Mouse (Mus musculus): Measurements from ENCODE around the gene Shisa5. TPM values are rescaled to one million over a fixed set of nuclear protein-coding genes. Genes with fewer than 3 reads are reported as not detected.

The Shisa5 gene
- polyA plus RNA-seq, 1 experiment from 2014 or later, result 87.1 TPM

DNA sequence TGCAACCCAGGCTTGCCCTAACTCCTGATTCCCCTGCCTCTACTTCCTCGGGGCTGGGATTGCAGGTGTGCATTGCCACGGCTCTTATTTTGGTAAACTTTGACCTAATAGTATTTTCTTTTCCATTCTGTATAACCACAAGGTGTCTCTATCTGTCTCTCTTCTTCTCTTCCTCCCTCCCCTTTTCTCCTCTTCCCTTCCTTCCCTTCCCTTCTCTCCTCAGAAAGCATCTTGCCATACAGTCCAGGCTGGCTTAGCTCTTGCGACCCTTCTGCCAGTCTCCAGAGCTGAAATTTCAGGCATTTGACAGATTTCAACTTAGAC is 12.3 kb downstream of the Shisa5 start:
- Histone ChIP-seq H3K4me3 (no peak overlapping the region), H3K27ac (no peak overlapping the region), H3K36me3 (peaks cover 40% of the 10 kb centered on the region), H3K4me2 (replicated peaks) (no peak overlapping the region), H3K27me3 (no peaks in the 10 kb centered on the region), H3K9ac (no peak overlapping the region), H3K4me1 (peaks cover 6% of the 10 kb centered on the region), H3K9me3 (no peaks in the 10 kb centered on the region)
- 90% methylated on average over 3 of the region's 3 CpGs for WGBS
- ATAC-seq (ENCODE audit: low FRiP score, low read depth), result no peak

DNA sequence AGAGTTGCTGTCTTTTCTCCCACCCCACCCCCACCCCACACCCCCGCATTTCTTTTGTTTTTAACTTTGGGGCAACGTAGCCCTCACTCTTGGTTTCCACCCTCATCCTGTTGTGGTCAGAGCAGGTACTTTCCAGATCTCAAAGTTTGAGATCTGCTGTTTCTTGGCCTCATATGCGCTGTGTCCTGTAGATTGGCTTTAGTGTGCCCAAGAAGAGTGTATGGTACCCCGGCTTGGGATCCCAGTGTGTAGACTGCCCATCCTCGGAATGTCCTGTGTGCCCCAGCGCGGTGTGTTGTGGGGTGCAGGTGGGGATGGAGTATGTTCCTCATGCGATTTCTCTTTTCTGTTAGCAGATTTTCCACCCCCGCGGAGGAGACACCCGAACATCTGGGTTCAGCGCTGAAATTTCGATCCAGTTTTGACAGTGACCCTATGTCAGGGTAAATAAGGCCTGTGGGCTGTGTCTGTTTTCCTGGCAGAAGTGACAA is 12.7 kb downstream of the Shisa5 start:
- 90% methylated on average over 13 of the region's 13 CpGs for WGBS
- H3K9ac ChIP-seq, result no peak overlapping the region

DNA sequence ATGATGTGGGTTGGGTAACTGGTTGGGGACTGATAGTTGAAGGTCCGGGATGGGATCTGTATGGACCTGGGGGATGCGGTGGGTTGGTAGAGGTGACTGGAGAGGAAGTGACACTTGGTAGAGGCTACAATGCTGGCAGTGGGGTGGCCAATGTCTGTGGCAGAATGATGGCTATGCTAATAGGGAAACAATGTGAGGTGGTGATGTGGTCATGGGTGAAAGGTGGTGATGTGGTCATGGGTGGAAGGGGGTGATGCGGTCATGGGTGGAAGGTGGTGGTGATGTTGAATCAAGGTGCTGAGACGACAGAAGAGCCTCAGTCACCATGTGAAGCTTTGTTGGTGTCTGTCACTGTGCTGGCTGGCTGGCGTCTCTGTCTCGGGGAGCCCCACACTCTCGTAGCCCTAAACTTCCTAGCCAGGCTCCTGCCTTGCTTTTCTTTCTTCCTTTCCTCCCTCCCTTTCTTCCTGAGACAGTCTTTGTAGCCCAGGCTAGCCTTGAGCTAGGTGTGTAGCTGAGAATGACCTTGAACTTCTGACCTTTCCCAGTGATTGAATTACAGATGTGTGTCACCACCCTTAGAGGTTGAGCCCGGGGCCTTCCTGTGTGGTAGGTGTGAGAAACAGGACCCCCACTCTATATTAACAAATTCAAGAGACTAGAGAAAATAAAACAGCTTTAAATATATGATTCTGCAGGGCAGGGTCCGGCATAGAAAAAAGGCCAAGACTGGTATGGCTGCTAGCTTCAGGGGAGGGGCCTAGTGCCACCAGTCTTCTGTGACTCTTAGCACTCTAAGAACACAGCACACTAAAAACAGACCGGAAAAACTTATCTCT is 13.5 kb downstream of the Shisa5 start:
- H3K27ac ChIP-seq, result no peak overlapping the region
- no peak for ATAC-seq (ENCODE audit: low FRiP score, low read depth)
- 87% methylated on average over 10 of the region's 10 CpGs for WGBS
- no peaks in the 10 kb centered on the region for H3K27me3 ChIP-seq
- no peak overlapping the region for H3K4me3 ChIP-seq
- H3K36me3 ChIP-seq, result peaks cover 53% of the 10 kb centered on the region
- H3K4me2 ChIP-seq (replicated peaks), result no peak overlapping the region
- H3K4me1 ChIP-seq, result peaks cover 6% of the 10 kb centered on the region
- H3K9ac ChIP-seq, result no peak overlapping the region
- no peaks in the 10 kb centered on the region for H3K9me3 ChIP-seq

More for the DNA sequence above, 12.7 kb downstream of the Shisa5 start:
- Histone ChIP-seq H3K4me1 (peaks cover 6% of the 10 kb centered on the region), H3K4me3 (no peak overlapping the region), H3K27ac (no peak overlapping the region), H3K4me2 (replicated peaks) (no peak overlapping the region), H3K27me3 (no peaks in the 10 kb centered on the region), H3K9me3 (no peaks in the 10 kb centered on the region), H3K36me3 (peaks cover 44% of the 10 kb centered on the region)
- ATAC-seq (ENCODE audit: low FRiP score, low read depth), result no peak

DNA sequence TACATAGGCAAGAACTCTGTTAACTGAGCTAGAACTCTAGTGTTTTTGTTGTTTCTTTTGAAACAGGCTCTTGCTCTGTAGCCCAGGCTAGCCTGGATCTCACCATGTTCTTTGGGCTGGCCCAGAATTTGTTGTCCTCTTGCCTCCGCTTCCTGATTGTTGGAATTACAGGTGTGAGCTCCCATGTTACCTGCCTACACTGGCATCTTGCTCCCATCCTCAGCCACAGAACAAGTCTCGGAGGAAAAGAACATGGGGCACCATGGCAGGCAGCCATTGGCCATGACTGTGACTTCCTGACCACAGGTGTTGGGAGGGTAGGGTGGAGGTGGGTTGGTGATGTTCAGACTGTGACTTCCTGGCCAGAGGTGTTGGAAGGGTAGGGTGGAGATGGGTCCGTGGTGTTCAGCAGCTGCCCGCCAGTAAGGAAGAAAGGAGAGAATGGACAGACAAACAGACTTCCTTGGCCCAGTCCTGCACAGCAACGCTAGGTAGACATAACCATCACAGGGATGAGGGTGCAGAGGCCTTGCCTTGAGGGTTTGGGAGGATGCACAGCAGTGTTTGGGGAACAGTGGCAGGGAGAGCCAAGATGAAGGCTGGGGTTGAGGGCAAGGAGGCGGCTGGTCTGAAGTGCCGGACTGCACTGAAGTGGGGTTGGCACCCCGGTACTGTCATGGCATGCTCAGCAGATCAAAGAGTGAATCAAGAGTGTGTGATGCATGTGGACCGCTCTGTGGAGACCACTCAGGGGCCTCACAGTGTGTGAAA is 14.3 kb downstream of the Shisa5 start:
- H3K27ac ChIP-seq, result no peak overlapping the region
- no peaks in the 10 kb centered on the region for H3K27me3 ChIP-seq
- H3K4me3 ChIP-seq, result no peak overlapping the region
- H3K4me1 ChIP-seq, result peaks cover 6% of the 10 kb centered on the region
- no peaks in the 10 kb centered on the region for H3K9me3 ChIP-seq
- no peak overlapping the region for H3K9ac ChIP-seq
- 89% methylated on average over 9 of the region's 9 CpGs for WGBS
- H3K4me2 ChIP-seq (replicated peaks), result no peak overlapping the region
- no peak for ATAC-seq (ENCODE audit: low FRiP score, low read depth)
- peaks cover 61% of the 10 kb centered on the region for H3K36me3 ChIP-seq

DNA sequence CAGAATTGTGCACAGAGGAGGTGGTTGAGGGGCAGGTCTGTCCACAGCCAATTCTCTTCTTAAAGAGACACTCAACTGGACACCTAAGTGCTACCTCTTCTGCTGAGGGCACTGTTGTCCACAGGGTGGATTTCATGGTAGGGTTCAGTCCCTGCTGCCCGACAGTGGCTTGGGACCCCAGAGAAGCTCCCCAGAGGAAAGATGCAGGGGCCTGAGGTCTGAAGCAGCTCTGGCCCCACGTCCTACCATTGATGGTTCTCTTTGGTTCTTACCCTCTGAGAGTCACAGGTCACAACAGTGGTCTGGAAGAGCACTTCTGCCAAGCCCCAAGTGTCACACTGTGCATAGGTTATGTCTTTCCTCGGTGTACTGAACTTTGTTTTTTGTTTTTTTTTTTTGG is 15.0 kb downstream of the Shisa5 start:
- Histone ChIP-seq H3K4me2 (replicated peaks) (no peak overlapping the region), H3K27ac (no peak overlapping the region), H3K9me3 (no peaks in the 10 kb centered on the region), H3K9ac (no peak overlapping the region), H3K4me1 (peaks cover 6% of the 10 kb centered on the region), H3K36me3 (peaks cover 63% of the 10 kb centered on the region), H3K4me3 (no peak overlapping the region), H3K27me3 (no peaks in the 10 kb centered on the region)
- 82% methylated on average over 3 of the region's 3 CpGs for WGBS
- ATAC-seq (ENCODE audit: low FRiP score, low read depth), result no peak

DNA sequence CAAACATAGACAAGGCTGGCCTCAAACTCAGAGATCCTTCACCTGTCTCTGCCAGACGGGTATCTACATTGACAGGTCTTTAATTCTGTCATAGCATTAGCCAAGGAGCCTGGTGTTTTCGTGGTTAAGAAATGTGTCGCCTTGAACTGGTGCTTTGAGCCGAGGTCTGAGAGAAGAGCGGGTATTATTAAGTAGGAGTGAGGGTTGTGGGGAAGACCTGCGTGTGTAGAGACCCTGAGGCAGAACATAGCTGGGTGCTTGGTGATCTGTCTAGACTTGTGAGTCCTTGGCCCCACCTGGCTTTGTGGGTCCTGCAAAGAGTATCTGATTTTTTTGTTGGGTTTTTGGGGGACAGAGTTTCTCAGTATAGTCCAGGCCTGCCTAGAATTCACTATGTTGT is 15.5 kb downstream of the Shisa5 start:
- H3K9ac ChIP-seq, result no peak overlapping the region
- 70% methylated on average over 6 of the region's 6 CpGs for WGBS
- H3K27ac ChIP-seq, result no peak overlapping the region
- no peak overlapping the region for H3K4me2 ChIP-seq (replicated peaks)
- H3K27me3 ChIP-seq, result no peaks in the 10 kb centered on the region
- no peak for ATAC-seq (ENCODE audit: low FRiP score, low read depth)
- peaks cover 10% of the 10 kb centered on the region for H3K4me1 ChIP-seq
- no peak overlapping the region for H3K4me3 ChIP-seq
- H3K9me3 ChIP-seq, result no peaks in the 10 kb centered on the region
- H3K36me3 ChIP-seq, result peaks cover 61% of the 10 kb centered on the region

DNA sequence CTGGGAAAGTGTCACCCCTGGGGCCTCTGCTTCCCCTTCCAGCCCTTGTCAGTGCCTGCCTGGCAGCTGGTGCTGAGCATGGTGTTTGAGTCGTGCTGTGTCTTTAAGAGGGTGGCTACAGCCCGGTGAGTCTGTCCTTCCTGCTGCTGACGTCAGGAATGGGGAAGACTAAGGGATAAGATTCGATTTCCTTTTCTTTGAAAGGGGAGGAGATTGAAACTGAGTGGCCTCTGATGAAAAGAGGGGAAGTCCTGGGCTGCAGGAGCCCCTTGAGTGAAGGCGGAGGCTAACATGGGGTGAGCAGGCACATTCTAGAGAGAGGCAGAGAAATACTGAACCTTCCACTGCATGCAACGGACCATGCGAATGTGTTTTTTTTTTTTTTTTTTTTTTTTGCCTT is 16.3 kb downstream of the Shisa5 start:
- Histone ChIP-seq H3K27ac (no peak overlapping the region), H3K9ac (peak overlapping the region; percentile 40), H3K36me3 (peaks cover 56% of the 10 kb centered on the region), H3K4me1 (peaks cover 18% of the 10 kb centered on the region), H3K9me3 (no peaks in the 10 kb centered on the region), H3K4me2 (replicated peaks) (peak overlapping the region; percentile 46), H3K4me3 (peak overlapping the region; percentile 27), H3K27me3 (no peaks in the 10 kb centered on the region)
- WGBS, result 5% methylated on average over 7 of the region's 7 CpGs
- peak; percentile 26; the same call in 1 of the 2 replicates for ATAC-seq (ENCODE audit: low FRiP score, low read depth)

DNA sequence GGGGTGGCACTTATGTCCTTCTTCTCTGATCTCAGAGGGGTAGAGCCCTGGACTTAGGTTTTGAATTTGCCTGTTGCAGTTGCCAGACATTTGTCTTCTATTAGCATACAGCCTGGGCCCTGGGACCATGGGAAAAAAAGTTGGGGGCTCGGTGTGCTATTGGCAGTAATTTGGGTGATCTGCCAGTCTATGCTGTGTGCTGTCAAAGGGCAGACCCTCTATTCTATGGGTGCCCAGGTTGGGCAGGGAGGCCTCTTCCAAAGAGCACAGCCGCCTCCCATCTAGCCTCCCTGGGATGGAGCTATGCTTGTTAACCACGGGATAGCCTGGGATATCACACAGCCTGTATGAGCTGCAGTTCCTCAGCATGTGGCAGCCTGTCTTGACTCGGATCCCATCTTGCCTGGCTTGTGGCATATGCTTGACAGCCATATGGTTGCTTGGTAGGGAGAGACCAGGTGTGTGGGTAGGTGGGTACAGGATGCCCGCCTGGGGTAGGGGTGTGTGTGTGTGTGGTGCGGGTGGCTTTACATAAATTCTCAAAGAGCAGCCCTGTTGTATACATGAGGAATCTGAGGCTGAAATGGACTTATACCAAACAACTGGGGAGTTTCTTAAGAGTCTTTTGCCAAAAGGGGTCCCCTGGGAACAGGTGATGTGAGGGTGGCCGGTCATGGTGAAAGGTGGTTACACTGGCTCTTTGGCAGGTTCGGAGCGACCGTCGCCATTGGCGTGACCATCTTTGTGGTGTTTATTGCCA is 17.1 kb downstream of the Shisa5 start:
- Histone ChIP-seq H3K9me3 (no peaks in the 10 kb centered on the region), H3K36me3 (peaks cover 57% of the 10 kb centered on the region), H3K27me3 (no peaks in the 10 kb centered on the region), H3K4me3 (no peak overlapping the region), H3K27ac (no peak overlapping the region), H3K4me1 (peaks cover 20% of the 10 kb centered on the region), H3K9ac (peak overlapping the region; percentile 53; the same call in 1 of the 2 replicates), H3K4me2 (replicated peaks) (peak overlapping the region; percentile 46)
- ATAC-seq (ENCODE audit: low FRiP score, low read depth), result no peak
- WGBS, result 87% methylated on average over 12 of the region's 12 CpGs

DNA sequence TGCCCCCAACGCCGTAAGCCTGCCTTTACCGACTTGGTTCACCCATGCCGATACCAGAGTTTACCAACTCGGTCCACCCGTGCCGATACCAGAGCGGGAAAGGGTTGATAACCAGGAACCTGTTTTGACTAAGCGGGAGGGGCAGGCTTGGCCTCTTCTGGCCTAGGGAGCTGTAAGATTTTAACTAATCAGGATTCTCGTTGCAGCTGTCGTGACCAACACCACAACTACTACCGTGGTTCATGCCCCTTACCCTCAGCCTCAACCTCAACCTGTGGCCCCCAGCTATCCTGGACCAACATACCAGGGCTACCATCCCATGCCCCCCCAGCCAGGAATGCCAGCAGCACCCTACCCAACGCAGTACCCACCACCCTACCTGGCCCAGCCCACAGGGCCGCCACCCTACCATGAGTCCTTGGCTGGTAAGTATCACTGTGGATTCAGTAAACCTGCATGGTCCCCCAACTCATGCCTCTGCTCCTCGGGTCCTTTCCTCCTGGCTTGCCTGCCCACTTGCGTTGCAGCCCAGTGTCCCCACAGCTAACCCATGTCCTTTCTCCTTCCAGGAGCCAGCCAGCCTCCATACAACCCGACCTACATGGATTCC is 17.8 kb downstream of the Shisa5 start:
- Histone ChIP-seq H3K4me2 (replicated peaks) (no peak overlapping the region), H3K27me3 (no peaks in the 10 kb centered on the region), H3K36me3 (peaks cover 61% of the 10 kb centered on the region), H3K27ac (no peak overlapping the region), H3K4me1 (peaks cover 20% of the 10 kb centered on the region), H3K4me3 (no peak overlapping the region), H3K9me3 (no peaks in the 10 kb centered on the region), H3K9ac (no peak overlapping the region)
- WGBS, result 90% methylated on average over 17 of the region's 17 CpGs
- no peak for ATAC-seq (ENCODE audit: low FRiP score, low read depth)

DNA sequence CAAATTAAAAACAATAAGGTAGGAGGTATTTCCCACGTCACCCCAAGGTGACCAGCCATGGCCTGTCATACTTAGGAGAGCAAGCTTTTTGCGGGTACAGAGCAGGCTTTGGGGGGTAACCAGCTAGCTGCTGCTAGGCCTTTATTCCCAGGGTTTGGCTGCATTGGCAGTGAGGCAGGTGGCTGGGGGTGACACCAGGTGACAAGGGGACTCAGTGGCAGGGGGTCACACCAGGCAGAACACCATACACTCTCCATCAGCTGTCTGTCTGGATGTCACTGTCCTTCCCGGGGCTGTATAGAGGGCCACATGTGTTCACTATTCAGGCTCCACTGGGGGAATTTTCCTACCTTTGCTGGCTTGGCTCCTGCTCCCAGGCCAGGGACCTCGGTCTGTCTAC is 18.6 kb downstream of the Shisa5 start:
- Histone ChIP-seq H3K9ac (no peak overlapping the region), H3K27me3 (no peaks in the 10 kb centered on the region), H3K27ac (no peak overlapping the region), H3K4me3 (no peak overlapping the region), H3K4me1 (peaks cover 20% of the 10 kb centered on the region), H3K36me3 (peaks cover 57% of the 10 kb centered on the region), H3K4me2 (replicated peaks) (no peak overlapping the region), H3K9me3 (no peaks in the 10 kb centered on the region)
- WGBS, result 84% methylated on average over 4 of the region's 4 CpGs
- ATAC-seq (ENCODE audit: low FRiP score, low read depth), result no peak

DNA sequence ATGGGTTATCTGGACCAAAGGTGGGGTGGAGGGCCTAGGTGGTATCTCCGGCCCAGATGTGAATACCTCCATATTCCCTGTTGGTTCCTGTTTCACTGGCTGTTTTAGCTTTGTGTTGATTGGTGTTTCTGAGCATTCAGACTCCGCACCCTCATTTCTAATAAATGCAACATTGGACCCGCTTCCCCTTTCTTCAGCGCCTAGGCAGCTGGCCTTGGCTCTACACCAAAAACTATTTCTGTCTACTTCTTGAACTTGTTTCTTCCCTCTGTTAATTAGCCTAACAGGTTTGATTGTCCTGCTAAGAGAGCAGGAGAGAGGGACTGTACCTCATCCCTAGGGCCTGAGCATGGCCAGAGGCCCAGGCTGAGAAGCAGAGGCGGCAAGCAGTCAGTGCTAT is 19.2 kb downstream of the Shisa5 start:
- H3K36me3 ChIP-seq, result peaks cover 58% of the 10 kb centered on the region
- peaks cover 20% of the 10 kb centered on the region for H3K4me1 ChIP-seq
- no peak for ATAC-seq (ENCODE audit: low FRiP score, low read depth)
- no peak overlapping the region for H3K9ac ChIP-seq
- no peaks in the 10 kb centered on the region for H3K27me3 ChIP-seq
- 95% methylated on average over 5 of the region's 5 CpGs for WGBS
- H3K4me3 ChIP-seq, result no peak overlapping the region
- H3K27ac ChIP-seq, result no peak overlapping the region
- no peaks in the 10 kb centered on the region for H3K9me3 ChIP-seq
- H3K4me2 ChIP-seq (replicated peaks), result no peak overlapping the region

Measured in limb, embryonic 13.5 days (tissue).